Mouse (Mus musculus) embryonic facial prominence, embryonic 15.5 days (tissue): Measurements from ENCODE around the gene Esyt3. TPM values are rescaled to one million over a fixed set of nuclear protein-coding genes. Genes with fewer than 3 reads are reported as not detected.
A peak's percentile ranks its signal among the peaks of the same experiment; 100 is the strongest.

Source experiments
- ATAC-seq: fragments of 200-750 bp; cut with Nextera tagmentation; 2 replicates; pipeline ENCODE4 v1.8.0; 2017; ENCODE audit warnings: low read depth, moderate TSS enrichment; ENCODE audit not compliant: insufficient number of reproducible peaks, low FRiP score, low TSS enrichment
- H3K27ac ChIP-seq: fragments of 300-500 bp; sonication (generic); replicated peaks from 2 replicates; pipeline ENCODE4 v1.5.1; 2015; ENCODE audit warnings: mild to moderate bottlenecking, inconsistent platforms
- H3K27me3 ChIP-seq: fragments of 300-500 bp; sonication (generic); 2 replicates; pipeline ENCODE4 v1.6.1; 2015; ENCODE audit warnings: inconsistent platforms
- H3K36me3 ChIP-seq: fragments of 300-500 bp; sonication (generic); 2 replicates; pipeline ENCODE4 v1.6.1; 2015; ENCODE audit warnings: mild to moderate bottlenecking, inconsistent platforms
- H3K4me1 ChIP-seq: fragments of 300-500 bp; sonication (generic); 2 replicates; pipeline ENCODE4 v1.6.1; 2015; ENCODE audit warnings: inconsistent platforms
- H3K4me2 ChIP-seq: fragments of 300-500 bp; sonication (generic); replicated peaks from 2 replicates; pipeline ENCODE4 v1.6.1; 2015; ENCODE audit warnings: mild to moderate bottlenecking, inconsistent platforms
- H3K4me3 ChIP-seq: fragments of 300-500 bp; sonication (generic); replicated peaks from 2 replicates; pipeline ENCODE4 v1.5.1; 2015; ENCODE audit warnings: mild to moderate bottlenecking, inconsistent platforms
- H3K9ac ChIP-seq: fragments of 300-500 bp; sonication (generic); 2 replicates; pipeline ENCODE4 v1.6.1; 2015; ENCODE audit warnings: inconsistent platforms
- H3K9me3 ChIP-seq: fragments of 300-500 bp; sonication (generic); replicated peaks from 2 replicates; pipeline ENCODE4 v1.6.1; 2016; ENCODE audit warnings: inconsistent platforms
- WGBS: fragments of 180-500 bp; shearing (Covaris S2); methylation state at CpG from one replicate; pipeline ENCODE4 v1.1.7; 2015; 5-methylcytosine and 5-hydroxymethylcytosine counted together
- polyA plus RNA-seq: library from polyadenylated mRNA; unstranded; fragments of >200 nt; fragmentation: Nextera tagmentation; extraction: Ambion mirVana; gene quantifications from 2 replicates; pipeline ENCODE4 v1.2.1, GENCODE M21; 2015

Gene Esyt3
- polyA plus RNA-seq, 1 experiment from 2014 or later: 2.5 TPM

- Histone ChIP-seq H3K9me3 (no peaks in the 10 kb centered on the region), H3K4me2 (no peak overlapping the region), H3K36me3 (peaks cover 28% of the 10 kb centered on the region), H3K4me1 (no peaks in the 10 kb centered on the region), H3K27ac (no peak overlapping the region), H3K9ac (no peak overlapping the region), H3K4me3 (no peak overlapping the region), H3K27me3 (no peaks in the 10 kb centered on the region)
- WGBS: 73% methylated on average over 5 of the region's 5 CpGs
- no peak for ATAC-seq
Measured at GRCm38 (mm10) chr9:99388078-99388477, 29.7 kb upstream of the Esyt3 start.

DNA sequence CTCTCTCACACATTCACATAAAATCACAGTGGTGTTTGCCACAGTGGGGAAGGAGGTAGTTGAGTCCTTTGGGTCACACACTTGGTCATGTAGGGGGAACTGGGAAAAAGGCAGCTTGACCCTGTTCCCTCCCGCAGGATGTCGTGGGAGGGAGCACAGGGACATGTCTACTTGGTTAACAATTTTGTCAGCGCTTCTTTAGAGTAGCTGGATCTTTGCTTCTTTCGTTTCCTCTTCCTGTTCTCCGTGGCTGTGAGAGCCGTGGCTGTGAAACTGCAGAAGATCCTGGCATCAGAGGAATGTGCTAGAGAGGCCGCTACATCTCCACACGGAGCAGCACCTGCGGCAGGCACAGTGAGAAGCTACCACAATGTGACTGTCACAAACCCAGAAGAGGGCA is 24.2 kb upstream of the Esyt3 start:
- H3K27ac ChIP-seq: no peak overlapping the region
- 69% methylated on average over 9 of the region's 9 CpGs for WGBS
- ATAC-seq: no peak
- H3K36me3 ChIP-seq: 0 out of 2 replicates have a peak, but pooled peaks cover 8% of the 10 kb centered on the region
- H3K4me1 ChIP-seq: no peaks in the 10 kb centered on the region
- H3K9me3 ChIP-seq: no peaks in the 10 kb centered on the region
- H3K27me3 ChIP-seq: no peaks in the 10 kb centered on the region
- no peak overlapping the region for H3K4me2 ChIP-seq
- H3K9ac ChIP-seq: no peak overlapping the region
- no peak overlapping the region for H3K4me3 ChIP-seq

GRCm38 (mm10) chr9:99379194-99379593 is 20.8 kb upstream of the Esyt3 start:
- Histone ChIP-seq H3K27ac (no peak overlapping the region), H3K4me3 (no peak overlapping the region), H3K27me3 (no peaks in the 10 kb centered on the region), H3K4me2 (no peak overlapping the region), H3K36me3 (no peaks in the 10 kb centered on the region), H3K9me3 (no peaks in the 10 kb centered on the region), H3K4me1 (no peaks in the 10 kb centered on the region), H3K9ac (no peak overlapping the region)
- no peak for ATAC-seq
- 45% methylated on average over 5 of the region's 5 CpGs for WGBS

- H3K4me2 ChIP-seq: no peak overlapping the region
- no peak for ATAC-seq
- H3K4me3 ChIP-seq: no peak overlapping the region
- H3K9me3 ChIP-seq: no peaks in the 10 kb centered on the region
- no peaks in the 10 kb centered on the region for H3K27me3 ChIP-seq
- no peak overlapping the region for H3K27ac ChIP-seq
- no peaks in the 10 kb centered on the region for H3K4me1 ChIP-seq
- 7% methylated on average over 14 of the region's 14 CpGs for WGBS
- no peaks in the 10 kb centered on the region for H3K36me3 ChIP-seq
- no peak overlapping the region for H3K9ac ChIP-seq
Measured at GRCm38 (mm10) chr9:99376591-99377418, 18.4 kb upstream of the Esyt3 start.

DNA sequence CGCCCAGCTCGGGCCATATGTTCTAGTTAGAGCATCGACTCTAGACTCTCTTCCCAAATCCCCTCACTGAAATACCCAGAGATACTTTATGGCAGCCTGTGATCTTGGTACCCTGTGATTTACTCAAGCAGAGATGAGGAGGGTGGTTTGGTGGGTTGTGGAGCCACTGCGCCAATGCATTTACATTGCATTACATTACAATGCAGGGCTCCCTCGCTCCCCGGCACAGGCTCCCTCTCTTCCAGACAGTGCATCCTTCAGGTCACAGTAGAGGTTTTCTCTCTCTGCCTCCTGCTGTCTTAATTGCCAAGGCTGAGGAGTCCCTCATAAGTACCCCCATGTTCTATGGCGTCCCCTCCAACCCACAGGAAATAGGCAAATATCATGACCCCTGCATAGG is 10.1 kb upstream of the Esyt3 start:
- 76% methylated on average over 7 of the region's 7 CpGs for WGBS

GRCm38 (mm10) chr9:99365906-99366305 is 7.5 kb upstream of the Esyt3 start:
- Histone ChIP-seq H3K4me3 (no peak overlapping the region), H3K4me2 (no peak overlapping the region), H3K4me1 (no peaks in the 10 kb centered on the region), H3K9ac (no peak overlapping the region), H3K9me3 (no peaks in the 10 kb centered on the region), H3K27me3 (no peaks in the 10 kb centered on the region), H3K27ac (no peak overlapping the region), H3K36me3 (no peaks in the 10 kb centered on the region)
- 63% methylated on average over 3 of the region's 3 CpGs for WGBS
- ATAC-seq: no peak

More for the DNA sequence above, 10.1 kb upstream of the Esyt3 start:
- Histone ChIP-seq H3K9ac (no peak overlapping the region), H3K4me3 (no peak overlapping the region), H3K9me3 (no peaks in the 10 kb centered on the region), H3K4me1 (no peaks in the 10 kb centered on the region), H3K36me3 (no peaks in the 10 kb centered on the region), H3K4me2 (no peak overlapping the region), H3K27me3 (no peaks in the 10 kb centered on the region), H3K27ac (no peak overlapping the region)
- ATAC-seq: no peak

DNA sequence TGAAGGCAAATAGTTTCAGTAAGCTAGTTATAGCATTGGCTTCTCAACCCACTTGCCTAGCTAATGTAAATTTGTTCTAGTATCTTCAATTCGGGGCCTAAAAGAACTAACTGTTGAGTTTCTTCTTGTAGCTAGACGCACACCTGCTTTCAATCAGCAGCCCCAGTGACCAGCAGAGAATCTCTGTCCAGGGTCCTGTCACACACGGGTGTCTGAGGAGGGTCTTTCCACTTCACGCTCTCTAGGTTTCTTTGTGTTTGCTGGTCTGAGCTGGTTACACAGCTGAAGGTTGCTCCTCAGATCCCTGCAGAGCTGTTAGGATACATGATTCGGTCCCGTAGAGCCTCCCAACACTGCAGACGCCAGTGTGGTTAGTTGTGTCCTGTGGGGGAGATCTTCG is 4.7 kb upstream of the Esyt3 start:
- H3K4me1 ChIP-seq: peaks cover 5% of the 10 kb centered on the region
- no peak overlapping the region for H3K9ac ChIP-seq
- H3K9me3 ChIP-seq: no peaks in the 10 kb centered on the region
- H3K27me3 ChIP-seq: peaks cover 18% of the 10 kb centered on the region
- H3K4me2 ChIP-seq: no peak overlapping the region
- H3K4me3 ChIP-seq: no peak overlapping the region
- H3K36me3 ChIP-seq: no peaks in the 10 kb centered on the region
- ATAC-seq: no peak
- H3K27ac ChIP-seq: no peak overlapping the region
- WGBS: 58% methylated on average over 8 of the region's 8 CpGs

DNA sequence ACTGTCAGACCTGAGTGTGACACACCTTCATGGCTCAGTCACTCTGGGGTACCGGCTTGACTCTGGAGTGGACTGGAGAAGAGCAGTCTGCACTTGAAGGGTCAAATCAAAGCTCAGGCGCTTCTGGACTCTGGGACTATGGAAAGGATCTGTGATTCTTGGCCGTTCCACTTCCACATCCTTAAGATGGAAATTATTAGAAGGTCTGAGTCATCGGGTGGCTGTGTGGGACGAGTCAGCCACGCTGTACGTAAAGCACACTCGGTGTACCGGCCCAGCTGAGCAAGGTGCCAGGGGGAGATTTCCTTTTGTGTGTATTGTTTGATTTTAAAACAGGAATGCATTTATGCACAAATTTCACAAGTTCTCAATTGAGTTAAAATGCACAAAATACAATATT is 3.6 kb upstream of the Esyt3 start:
- WGBS: 75% methylated on average over 9 of the region's 9 CpGs
- Histone ChIP-seq H3K4me2 (no peak overlapping the region), H3K9ac (no peak overlapping the region), H3K36me3 (no peaks in the 10 kb centered on the region), H3K4me1 (peaks cover 16% of the 10 kb centered on the region), H3K27ac (no peak overlapping the region), H3K9me3 (no peaks in the 10 kb centered on the region), H3K27me3 (peaks cover 29% of the 10 kb centered on the region), H3K4me3 (no peak overlapping the region)
- ATAC-seq: no peak

- Histone ChIP-seq H3K36me3 (no peaks in the 10 kb centered on the region), H3K27ac (no peak overlapping the region), H3K4me1 (peaks cover 16% of the 10 kb centered on the region), H3K9me3 (no peaks in the 10 kb centered on the region), H3K4me3 (no peak overlapping the region), H3K27me3 (peaks cover 42% of the 10 kb centered on the region), H3K9ac (no peak overlapping the region), H3K4me2 (no peak overlapping the region)
- 83% methylated on average over 15 of the region's 15 CpGs for WGBS
- no peak for ATAC-seq
Measured at GRCm38 (mm10) chr9:99359012-99359411, 655 bp upstream of the Esyt3 start.

GRCm38 (mm10) chr9:99357561-99357920 is 816 bp downstream of the Esyt3 start:
- Histone ChIP-seq H3K9me3 (no peaks in the 10 kb centered on the region), H3K4me3 (peak overlapping the region; percentile 49), H3K27ac (no peak overlapping the region), H3K9ac (no peak overlapping the region), H3K4me1 (peaks cover 16% of the 10 kb centered on the region), H3K27me3 (peaks cover 42% of the 10 kb centered on the region), H3K4me2 (peak overlapping the region; percentile 98), H3K36me3 (no peaks in the 10 kb centered on the region)
- ATAC-seq: no peak
- WGBS: 5% methylated on average over 19 of the region's 19 CpGs

- H3K4me2 ChIP-seq: no peak overlapping the region
- WGBS: 32% methylated on average over 5 of the region's 5 CpGs
- H3K9ac ChIP-seq: no peak overlapping the region
- H3K36me3 ChIP-seq: no peaks in the 10 kb centered on the region
- ATAC-seq: no peak
- H3K4me3 ChIP-seq: no peak overlapping the region
- no peaks in the 10 kb centered on the region for H3K9me3 ChIP-seq
- peaks cover 16% of the 10 kb centered on the region for H3K4me1 ChIP-seq
- H3K27me3 ChIP-seq: peaks cover 42% of the 10 kb centered on the region
- H3K27ac ChIP-seq: no peak overlapping the region
Measured at GRCm38 (mm10) chr9:99355971-99356370, 2.4 kb downstream of the Esyt3 start.

DNA sequence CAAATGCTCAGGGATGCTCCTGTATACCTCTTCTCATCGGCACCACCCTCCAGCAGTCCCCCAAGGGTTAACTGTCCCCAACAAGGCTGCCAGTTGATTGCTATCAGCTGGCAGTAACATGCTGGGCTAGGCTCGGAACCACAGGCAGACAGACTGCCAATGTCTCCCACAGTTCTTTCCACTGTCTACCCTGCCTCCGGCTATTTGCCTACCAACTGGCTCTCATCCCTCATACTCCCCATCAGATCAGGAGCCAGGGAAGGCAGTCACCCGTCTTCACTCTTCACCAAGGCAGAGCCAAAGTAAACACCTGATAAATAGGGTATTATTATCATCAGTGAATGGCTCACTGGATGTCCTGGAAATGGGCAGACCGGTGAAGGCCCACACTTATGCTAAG is 3.6 kb downstream of the Esyt3 start:
- H3K36me3 ChIP-seq: no peaks in the 10 kb centered on the region
- no peak overlapping the region for H3K27ac ChIP-seq
- peaks cover 16% of the 10 kb centered on the region for H3K4me1 ChIP-seq
- H3K4me2 ChIP-seq: no peak overlapping the region
- no peak overlapping the region for H3K4me3 ChIP-seq
- no peak overlapping the region for H3K9ac ChIP-seq
- ATAC-seq: no peak
- H3K27me3 ChIP-seq: peaks cover 38% of the 10 kb centered on the region
- no peaks in the 10 kb centered on the region for H3K9me3 ChIP-seq
- WGBS: 52% methylated on average over 5 of the region's 5 CpGs
